Mouse (Mus musculus) CH12.LX (cell line): ENCODE measurements around the gene Mef2d. TPM values are rescaled to one million over a fixed set of nuclear protein-coding genes. Genes with fewer than 3 reads are reported as not detected.

Experiments
- DNase-seq: peaks from one replicate; pipeline ENCODE4 v3.0.0-alpha.2; 2013; ENCODE audit errors: extremely low read depth
- H3K27ac ChIP-seq: 2 replicates; pipeline ENCODE4 v1.5.1; 2012; ENCODE audit warnings: low read depth, mild to moderate bottlenecking, control low read depth, moderate library complexity; ENCODE audit not compliant: insufficient read depth
- H3K27me3 ChIP-seq: replicated peaks from 2 replicates; pipeline ENCODE3; 2012; ENCODE audit warnings: inconsistent platforms
- H3K36me3 ChIP-seq, 2 experiments: replicated peaks in 1 of 2; 2 replicates each; pipeline versions ENCODE3 to v1.6.1; 2012; ENCODE audit warnings: inconsistent platforms in 1 of 2, low read length in 1 of 2, mild to moderate bottlenecking in 1 of 2, mixed read lengths in 1 of 2, moderate library complexity in 1 of 2; ENCODE audit not compliant: control insufficient read depth in 1 of 2, insufficient read depth in 1 of 2
- H3K4me1 ChIP-seq, 2 experiments: 2 replicates each; pipeline ENCODE4 v1.6.1; 2012; ENCODE audit warnings: inconsistent platforms in 1 of 2, moderate library complexity in 1 of 2; ENCODE audit not compliant: insufficient read depth in 2 of 2, control insufficient read depth in 1 of 2
- H3K4me2 ChIP-seq: 2 replicates; pipeline ENCODE4 v1.6.1; 2012; ENCODE audit warnings: low read depth, mild to moderate bottlenecking, control low read depth; ENCODE audit not compliant: poor library complexity, insufficient read depth, severe bottlenecking
- H3K4me3 ChIP-seq, 3 experiments: fragments of 150-350 bp in 1 of 3; sonication (generic) in 1 of 3; replicated peaks in 1 of 3; 2 replicates each; pipeline versions ENCODE3 to v1.5.1; 2011 to 2012; ENCODE audit warnings: low read depth in 2 of 3, low read length in 2 of 3, mild to moderate bottlenecking in 2 of 3, moderate library complexity in 2 of 3, control low read depth in 1 of 3, improper control_type of control experiment in 1 of 3, inconsistent platforms in 1 of 3, mixed read lengths in 1 of 3; ENCODE audit not compliant: poor library complexity in 1 of 3
- H3K79me2 ChIP-seq: replicated peaks from 2 replicates; pipeline ENCODE4 v1.6.1; 2012; ENCODE audit warnings: mild to moderate bottlenecking, moderate library complexity; ENCODE audit not compliant: control insufficient read depth, poor library complexity, insufficient read depth, severe bottlenecking; ENCODE audit errors: extremely low read depth
- H3K9ac ChIP-seq: 2 replicates; pipeline ENCODE4 v1.6.1; 2012; ENCODE audit warnings: low read depth, mild to moderate bottlenecking, control low read depth, moderate library complexity; ENCODE audit not compliant: insufficient read depth
- H3K9me3 ChIP-seq: replicated peaks from 2 replicates; pipeline ENCODE3; 2012; ENCODE audit warnings: low read length, inconsistent platforms, mixed read lengths
- CTCF ChIP-seq, 2 experiments: IDR thresholded peaks in 1 of 2; conservative IDR thresholded peaks in 1 of 2; 2 replicates each; pipeline ENCODE4 v1.5.1; 2011 to 2012; ENCODE audit warnings: low read depth in 2 of 2, low read length in 2 of 2, improper control_type of control experiment in 1 of 2, inconsistent platforms in 1 of 2, mild to moderate bottlenecking in 1 of 2, moderate library complexity in 1 of 2
- E2F4 ChIP-seq: IDR thresholded peaks from 2 replicates; pipeline ENCODE4 v1.6.1; 2011; ENCODE audit warnings: low read depth, low read length, improper control_type of control experiment; ENCODE audit not compliant: insufficient replicate concordance
- ELF1 ChIP-seq: IDR thresholded peaks from 2 replicates; pipeline ENCODE4 v1.6.1; 2014; ENCODE audit warnings: low read depth, mild to moderate bottlenecking, inconsistent platforms, low read length, improper control_type of control experiment
- EP300 ChIP-seq: IDR thresholded peaks from 2 replicates; pipeline ENCODE4 v1.6.1; 2011; ENCODE audit warnings: low read length, improper control_type of control experiment
- ETS1 ChIP-seq: conservative IDR thresholded peaks from 2 replicates; pipeline ENCODE4 v1.6.1; 2012; ENCODE audit warnings: low read depth, mild to moderate bottlenecking, inconsistent platforms, low read length, improper control_type of control experiment, moderate library complexity
- IRF4 ChIP-seq: IDR thresholded peaks from 2 replicates; pipeline ENCODE4 v1.6.1; 2014; ENCODE audit warnings: low read depth, mild to moderate bottlenecking, inconsistent platforms, low read length, improper control_type of control experiment
- MAZ ChIP-seq: IDR thresholded peaks from 2 replicates; pipeline ENCODE4 v1.6.1; 2012; ENCODE audit warnings: low read depth, mild to moderate bottlenecking, inconsistent platforms, low read length, improper control_type of control experiment, moderate library complexity
- MXI1 ChIP-seq: IDR thresholded peaks from 2 replicates; pipeline ENCODE4 v1.6.1; 2011; ENCODE audit warnings: mild to moderate bottlenecking, low read depth, low read length, improper control_type of control experiment
- MYC ChIP-seq: IDR thresholded peaks from 2 replicates; pipeline ENCODE4 v1.6.1; 2011; ENCODE audit warnings: low read depth, mild to moderate bottlenecking, improper control_type of control experiment, low read length
- PAX5 ChIP-seq: IDR thresholded peaks from 2 replicates; pipeline ENCODE4 v1.6.1; 2012; ENCODE audit warnings: low read length, inconsistent platforms, mixed read lengths
- POLR2A ChIP-seq: IDR thresholded peaks from 2 replicates; pipeline ENCODE4 v1.6.1; 2011; ENCODE audit warnings: low read depth, mild to moderate bottlenecking, improper control_type of control experiment, low read length
- RAD21 ChIP-seq: IDR thresholded peaks from 2 replicates; pipeline ENCODE4 v1.6.1; 2011; ENCODE audit warnings: low read depth, mild to moderate bottlenecking, low read length, improper control_type of control experiment, moderate library complexity
- SMC3 ChIP-seq: IDR thresholded peaks from 2 replicates; pipeline ENCODE4 v1.6.1; 2011; ENCODE audit warnings: low read depth, low read length, improper control_type of control experiment
- TBP ChIP-seq: conservative IDR thresholded peaks from 2 replicates; pipeline ENCODE4 v1.6.1; 2011; ENCODE audit warnings: low read depth, low read length, improper control_type of control experiment
- TCF12 ChIP-seq: IDR thresholded peaks from 2 replicates; pipeline ENCODE4 v1.6.1; 2014; ENCODE audit warnings: low read depth, mild to moderate bottlenecking, inconsistent platforms, low read length, improper control_type of control experiment
- UBTF ChIP-seq: IDR thresholded peaks from 2 replicates; pipeline ENCODE4 v1.6.1; 2012; ENCODE audit warnings: low read depth, mild to moderate bottlenecking, inconsistent platforms, low read length, improper control_type of control experiment, moderate library complexity
- USF1 ChIP-seq: IDR thresholded peaks from 2 replicates; pipeline ENCODE4 v1.6.1; 2014; ENCODE audit warnings: low read depth, mild to moderate bottlenecking, inconsistent platforms, low read length, improper control_type of control experiment
- USF2 ChIP-seq: conservative IDR thresholded peaks from 2 replicates; pipeline ENCODE4 v1.6.1; 2011; ENCODE audit warnings: low read depth, low read length, improper control_type of control experiment
- ZC3H11A ChIP-seq: IDR thresholded peaks from 2 replicates; pipeline ENCODE4 v1.6.1; 2012; ENCODE audit warnings: low read depth, mild to moderate bottlenecking, inconsistent platforms, low read length, improper control_type of control experiment
- ZMIZ1 ChIP-seq: IDR thresholded peaks from 2 replicates; pipeline ENCODE4 v1.6.1; 2012; ENCODE audit warnings: low read depth, mild to moderate bottlenecking, inconsistent platforms, low read length, improper control_type of control experiment
- ZNF384 ChIP-seq: IDR thresholded peaks from 2 replicates; pipeline ENCODE4 v1.6.1; 2012; ENCODE audit warnings: low read depth, low read length, improper control_type of control experiment, inconsistent platforms
- dilution Hi-C: fragments of 300-500 bp; cut with MboI; formaldehyde crosslinking; loops from 2 replicates; pipeline ENCODE4 v1.14.3; 2020; ENCODE audit warnings: low sequenced_read_pairs; ENCODE audit not compliant: extremely low pct_unique_long_range_greater_than_20kb, extremely low pct_ligation_motif_present
- in situ Hi-C: fragments of 300-500 bp; cut with MboI; formaldehyde crosslinking; loops from 3 replicates; pipeline ENCODE4 v1.14.3; 2019; ENCODE audit warnings: low sequenced_read_pairs, low pct_ligation_motif_present, low pct_unique_long_range_greater_than_20kb, mixed read lengths
- polyA plus RNA-seq: library from polyadenylated mRNA; unstranded; fragments of >175 nt; gene quantifications from 2 replicates; pipeline ENCODE4 v1.2.1, GENCODE M21; 2012; ENCODE audit warnings: low read depth; ENCODE audit not compliant: insufficient read length
- total RNA-seq, 2 experiments: library from RNA; depleted of rRNA; stranded (reverse); fragments of 300-350 nt in 1 of 2; fragments of >200 nt in 1 of 2; gene quantifications; 2 replicates each; pipeline ENCODE4 v1.2.3; 2012 to 2014

The Mef2d gene
- total and polyA plus RNA-seq, 3 experiments: 4.8 to 75.8 (median 10.9) TPM

DNA sequence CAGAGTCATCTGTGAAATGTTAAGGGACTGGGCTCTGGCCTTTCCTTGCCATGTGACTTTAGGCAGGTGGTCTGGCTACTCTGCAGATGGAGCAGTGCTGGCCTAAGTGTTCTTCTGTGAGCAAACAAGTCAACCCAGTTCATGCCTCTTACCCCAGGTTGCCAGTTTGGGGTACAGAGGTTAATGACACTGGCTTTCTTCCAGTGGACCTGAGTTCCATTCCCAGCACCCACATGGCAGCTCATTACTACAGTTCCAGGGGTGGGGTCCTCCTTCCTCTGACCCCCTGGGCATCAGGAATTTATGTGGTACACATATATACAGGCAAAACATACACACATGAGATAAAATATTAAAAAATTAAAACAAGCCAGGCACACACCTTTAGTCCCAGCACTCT is 14.6 kb downstream of the Mef2d start:
- H3K79me2 ChIP-seq: peaks cover 43% of the 10 kb centered on the region
- H3K9me3 ChIP-seq: no peaks in the 10 kb centered on the region
- H3K27me3 ChIP-seq: no peaks in the 10 kb centered on the region
- H3K36me3 ChIP-seq: peaks cover 64 to 88% of the 10 kb centered on the region in 2 experiments
- H3K9ac ChIP-seq: no peak overlapping the region
- no peak for DNase-seq
- dilution Hi-C loops (no loop called here), in situ Hi-C loops (no loop called here)
- no peak overlapping the region for H3K4me2 ChIP-seq
- H3K4me3 ChIP-seq: no peak overlapping the region
- H3K27ac ChIP-seq: no peak overlapping the region
- H3K4me1 ChIP-seq: peaks cover 7 to 47% of the 10 kb centered on the region in 2 experiments
- TF ChIP-seq ZMIZ1: no peak
- no peak for TF ChIP-seq ETS1
- no peak for TF ChIP-seq RAD21
- no peak for TF ChIP-seq ZC3H11A
- no peak for TF ChIP-seq USF2
- no peak for TF ChIP-seq EP300

GRCm38 (mm10) chr3:88157771-88158597 is 15.8 kb downstream of the Mef2d start:
- Histone ChIP-seq H3K79me2 (peaks cover 32% of the 10 kb centered on the region), H3K9me3 (no peaks in the 10 kb centered on the region), H3K36me3 (peaks cover 76 to 93% of the 10 kb centered on the region in 2 experiments), H3K4me3 (no peak overlapping the region), H3K27ac (no peak overlapping the region), H3K4me2 (no peak overlapping the region), H3K4me1 (peaks cover 3 to 36% of the 10 kb centered on the region in 2 experiments; a peak in 2 of 4 replicates), H3K9ac (no peak overlapping the region), H3K27me3 (no peaks in the 10 kb centered on the region)
- dilution Hi-C loops: no loop called here
- DNase-seq: no peak
- in situ Hi-C loops: no loop called here
- no peak for TF ChIP-seq PAX5
- TF ChIP-seq SMC3: peak; percentile 83
- no peak for TF ChIP-seq EP300
- TF ChIP-seq MAZ: peak; percentile 36; the same call in 1 of the 2 replicates
- TF ChIP-seq IRF4: no peak
- no peak for TF ChIP-seq MYC
- TF ChIP-seq MXI1: no peak
- no peak for TF ChIP-seq E2F4
- peak in 1 of 2 experiments; percentile 71; a peak in 2 of 4 replicates for TF ChIP-seq CTCF (conservative IDR thresholded peaks at IDR 0.05 in 1 of 2, IDR thresholded peaks at IDR 0.05 in 1 of 2; ENCODE audit: low read depth in 2 of 2, low read length in 2 of 2)
- TF ChIP-seq POLR2A: no peak
- no peak for TF ChIP-seq UBTF
- no peak for TF ChIP-seq USF2
- no peak for TF ChIP-seq USF1
- no peak for TF ChIP-seq ZMIZ1
- peak; percentile 57 for TF ChIP-seq RAD21
- TF ChIP-seq ZNF384: no peak
- TF ChIP-seq TBP: no peak
- TF ChIP-seq TCF12: no peak
- no peak for TF ChIP-seq ELF1
